Mouse (Mus musculus): ENCODE measurements around the gene Gm21258. TPM values are rescaled to one million over a fixed set of nuclear protein-coding genes. Genes with fewer than 3 reads are reported as not detected.
"Not testable (repeated sequence)": the region's sequence is repeated elsewhere in the genome, so short reads cannot be mapped to it uniquely, and the experiment has no call there.

Gm21258 gene
- polyA plus RNA-seq (2021): not detected

- DNase-seq (ENCODE audit: low read depth, low spot score); ATAC-seq; CTCF ChIA-PET; in situ Hi-C loops (cut with MboI; ENCODE audit: low pct_unique_long_range_greater_than_20kb); POLR2A ChIA-PET; H3K27me3 ChIP-seq: not testable (repeated sequence)
Measured at GRCm38 (mm10) chrY:52779740-52780139, at the start of gene Gm21258. TSS of gene Gm21258 (plus strand) at chrY:52780040.

Measured in Patski (cell line).